Mouse (Mus musculus) spleen, embryonic (tissue): ENCODE results near the gene Kdm1a.

ENCODE experiments used
- CTCF ChIA-PET: fragments of 350-600 bp; sonication (Branson Sonifier 250); formaldehyde crosslinking; loops from one replicate; lab custom pipeline; 2022; lab: Charles Lee

The Kdm1a gene

DNA sequence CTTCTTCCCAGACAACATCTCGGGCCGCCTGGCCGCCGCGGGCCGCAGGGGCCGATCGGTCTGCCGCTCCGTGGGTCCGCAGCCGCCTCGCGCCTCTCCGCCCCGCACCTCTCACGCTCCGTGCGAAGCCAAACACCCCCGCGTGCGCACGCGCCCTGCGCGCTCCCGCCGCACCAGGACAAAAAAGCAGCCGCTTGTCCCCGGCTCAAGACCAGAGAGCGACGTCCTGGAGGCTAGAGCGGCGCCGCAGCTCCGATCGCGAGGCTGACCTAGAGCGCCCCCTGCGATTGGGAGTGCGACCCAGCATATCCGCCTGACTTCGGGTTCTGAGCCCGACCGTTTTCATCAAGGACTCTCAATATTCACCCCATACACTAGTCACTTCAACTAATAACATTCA lies at the start of gene Kdm1a:
Gene Kdm1a, minus strand, starts transcription at position 156 of the 400 bp plus-strand sequence.
- CTCF ChIA-PET, result no interaction called here

DNA sequence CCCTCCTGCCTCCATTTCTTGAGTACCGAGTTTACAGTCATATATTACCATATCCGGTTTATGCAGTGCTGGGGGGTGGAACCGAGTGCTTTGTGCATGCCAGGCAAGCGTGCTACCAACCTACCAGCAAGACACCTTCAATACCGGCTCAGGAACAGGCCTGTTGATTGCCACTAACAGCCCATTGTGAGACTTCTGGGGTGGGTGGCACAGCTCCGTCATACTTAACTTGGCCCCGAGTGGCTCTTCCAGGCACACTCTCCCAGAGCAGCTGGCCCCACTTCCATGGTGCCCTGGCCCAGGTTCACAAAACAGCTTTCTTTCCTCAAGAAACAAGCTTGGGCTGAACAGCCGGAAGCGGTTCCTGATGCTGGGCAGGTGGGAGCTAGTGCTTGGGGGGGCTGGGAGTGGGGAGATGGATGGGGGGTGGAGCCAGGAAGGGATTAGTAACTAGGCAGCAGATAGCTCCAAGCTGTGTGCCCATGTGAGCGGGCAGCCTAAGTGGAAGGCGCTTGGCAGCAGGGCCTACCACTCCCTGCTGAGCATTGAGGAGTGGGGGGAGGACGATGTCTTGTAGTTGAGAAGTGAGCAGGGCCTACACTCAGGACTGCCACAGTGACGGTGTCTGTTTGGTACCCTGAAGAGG lies 49.5 kb upstream of the Kdm1a start:
- CTCF ChIA-PET, result no interaction called here

DNA sequence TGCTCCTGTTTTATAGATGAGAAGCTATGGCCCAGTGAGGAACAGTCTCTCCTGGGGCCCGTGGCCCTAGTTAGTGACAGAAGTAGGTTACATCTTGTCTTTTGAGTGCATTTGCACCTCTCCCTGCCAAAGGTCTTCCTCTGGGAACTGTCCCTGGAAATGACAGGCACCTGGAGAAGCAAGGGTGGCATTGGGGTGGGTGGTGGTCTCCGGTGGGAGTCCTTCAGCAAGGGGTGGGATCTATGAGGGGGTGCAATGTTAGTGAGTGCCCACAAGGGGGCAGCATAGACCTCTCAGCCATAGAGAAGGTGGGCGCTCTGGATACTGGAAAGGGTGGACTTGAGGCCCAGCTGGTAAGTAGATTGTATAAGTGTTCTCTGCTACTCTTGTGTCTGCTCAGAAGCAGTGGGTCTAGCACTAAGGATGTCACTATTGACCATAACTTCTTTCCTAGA lies 48.9 kb upstream of the Kdm1a start:
- CTCF ChIA-PET, result no interaction called here

DNA sequence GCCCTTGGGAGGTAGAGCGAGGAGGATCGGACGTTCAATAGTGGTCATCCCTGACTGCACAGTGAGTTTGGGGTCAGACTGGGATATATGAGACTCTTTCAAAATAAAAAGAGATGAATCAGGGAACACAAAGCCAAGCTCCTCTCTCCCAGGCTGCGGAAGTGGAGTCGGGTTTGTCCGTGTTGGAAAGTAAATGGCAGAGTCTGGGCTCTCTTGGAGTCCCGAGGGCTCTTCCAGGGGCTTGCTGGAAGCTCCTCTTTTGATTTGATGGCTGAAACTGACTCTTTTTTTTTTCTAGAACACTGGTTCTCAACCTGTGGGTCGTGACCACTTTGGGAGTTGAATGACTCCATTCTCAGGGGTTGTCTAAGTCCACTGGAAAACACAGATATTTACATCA lies 47.7 kb upstream of the Kdm1a start:
- CTCF ChIA-PET, result no interaction called here

DNA sequence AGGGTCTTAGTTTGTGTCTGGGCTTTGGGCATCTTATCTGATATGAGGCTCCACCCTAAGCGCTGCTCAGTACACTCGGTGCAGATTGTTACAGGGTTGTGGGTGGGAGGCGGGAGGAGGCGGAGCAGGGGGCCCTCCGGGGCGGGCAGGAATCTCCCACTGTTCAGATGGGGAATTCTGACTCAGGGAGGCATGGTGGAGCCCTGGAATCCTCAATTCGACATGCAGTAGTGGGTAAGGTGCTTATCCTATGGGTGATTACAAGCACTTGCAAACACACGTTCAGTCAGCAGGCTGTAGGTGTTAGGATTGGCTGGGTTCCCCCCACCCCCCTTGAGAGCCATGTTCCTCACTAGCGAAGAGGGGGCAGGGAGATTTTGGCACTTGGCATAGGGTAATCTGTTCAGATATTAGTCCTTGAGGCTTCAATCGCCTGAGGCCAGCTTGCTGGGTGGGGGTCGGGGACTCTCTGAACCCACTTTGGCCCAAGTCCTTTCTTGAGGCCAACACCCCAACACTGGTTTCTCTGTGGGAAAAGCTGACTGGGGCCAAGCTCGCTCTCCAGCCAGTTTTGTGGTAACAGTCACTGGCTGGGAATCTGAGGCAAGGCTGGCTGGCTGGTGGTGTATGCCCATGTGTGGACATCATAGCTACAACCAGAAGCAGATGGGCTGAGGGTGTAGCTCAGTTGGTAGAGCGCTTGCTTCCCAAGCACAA lies 47.1 kb upstream of the Kdm1a start:
- CTCF ChIA-PET, result no interaction called here

DNA sequence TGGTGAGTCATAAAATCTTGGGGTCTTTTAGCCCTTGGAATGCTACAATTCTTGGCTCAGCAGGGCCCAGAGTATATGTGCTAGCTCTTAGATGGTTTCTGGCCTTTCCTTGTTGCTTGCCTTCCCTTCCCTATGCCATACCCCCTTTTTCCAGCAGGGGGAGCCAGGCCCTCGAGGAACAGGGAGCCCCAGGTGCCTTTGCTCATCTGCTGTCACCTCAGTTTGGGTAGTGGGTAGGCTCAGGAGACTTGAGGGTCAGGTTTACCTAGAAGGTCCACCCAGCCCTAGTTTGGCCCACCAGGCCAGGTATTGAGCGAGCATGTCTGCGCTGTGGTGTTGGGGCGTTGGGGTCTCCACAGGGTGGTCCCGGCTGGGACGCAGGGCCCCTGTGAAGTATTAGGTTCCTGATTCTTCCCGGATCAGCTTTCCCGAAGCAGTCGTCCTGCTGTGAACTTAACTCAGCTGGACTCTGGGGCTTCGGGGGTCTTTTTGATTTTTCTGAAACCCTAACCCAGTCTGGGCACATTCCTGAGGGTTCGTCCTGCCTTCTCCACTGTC lies 46.5 kb upstream of the Kdm1a start:
- CTCF ChIA-PET, result no interaction called here

DNA sequence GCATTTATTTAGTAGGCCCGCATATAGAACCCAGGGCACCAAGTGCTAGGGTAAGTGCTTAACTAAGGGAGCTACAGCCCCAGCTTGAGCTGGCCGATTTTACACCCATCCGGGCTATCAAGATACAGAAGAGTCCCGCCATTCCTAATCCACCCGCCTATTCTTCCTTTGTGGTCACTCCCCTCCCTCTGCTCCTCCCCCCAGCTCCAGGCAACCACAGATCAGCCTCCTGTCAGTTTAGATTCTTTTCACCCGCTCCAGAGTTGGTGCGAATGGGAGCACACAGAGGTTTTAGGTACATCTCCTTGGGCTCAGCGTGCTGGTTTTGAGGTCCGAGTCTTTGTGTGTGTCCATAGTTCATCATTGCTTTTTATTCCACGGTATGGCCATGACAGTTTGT lies 36.4 kb upstream of the Kdm1a start:
- CTCF ChIA-PET, result no interaction called here

DNA sequence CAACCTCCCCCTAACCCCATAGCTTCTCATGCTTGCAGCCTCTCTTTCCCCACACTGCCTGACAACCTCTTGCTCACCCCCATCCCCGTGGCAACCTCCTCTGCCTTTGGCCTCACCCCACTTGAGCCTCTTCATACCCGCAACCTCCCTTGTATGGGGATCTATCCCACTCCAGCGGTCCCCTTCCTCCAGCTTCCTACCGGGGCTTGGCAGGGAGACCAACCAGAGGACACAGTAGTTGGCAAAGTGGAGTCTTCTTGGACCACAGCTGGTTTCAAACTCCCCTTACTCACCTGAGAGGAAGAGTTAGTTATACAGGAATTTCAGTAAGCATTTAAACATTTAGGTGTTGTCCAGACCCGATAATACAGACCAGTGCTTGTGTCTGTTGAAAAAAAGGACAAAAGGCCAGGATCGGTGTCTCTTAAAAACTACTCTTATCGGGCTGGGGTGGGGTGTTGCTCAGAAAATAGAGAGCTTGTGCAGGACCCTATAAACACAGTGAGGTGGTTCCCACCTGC lies 35.8 kb upstream of the Kdm1a start:
- CTCF ChIA-PET, result no interaction called here

DNA sequence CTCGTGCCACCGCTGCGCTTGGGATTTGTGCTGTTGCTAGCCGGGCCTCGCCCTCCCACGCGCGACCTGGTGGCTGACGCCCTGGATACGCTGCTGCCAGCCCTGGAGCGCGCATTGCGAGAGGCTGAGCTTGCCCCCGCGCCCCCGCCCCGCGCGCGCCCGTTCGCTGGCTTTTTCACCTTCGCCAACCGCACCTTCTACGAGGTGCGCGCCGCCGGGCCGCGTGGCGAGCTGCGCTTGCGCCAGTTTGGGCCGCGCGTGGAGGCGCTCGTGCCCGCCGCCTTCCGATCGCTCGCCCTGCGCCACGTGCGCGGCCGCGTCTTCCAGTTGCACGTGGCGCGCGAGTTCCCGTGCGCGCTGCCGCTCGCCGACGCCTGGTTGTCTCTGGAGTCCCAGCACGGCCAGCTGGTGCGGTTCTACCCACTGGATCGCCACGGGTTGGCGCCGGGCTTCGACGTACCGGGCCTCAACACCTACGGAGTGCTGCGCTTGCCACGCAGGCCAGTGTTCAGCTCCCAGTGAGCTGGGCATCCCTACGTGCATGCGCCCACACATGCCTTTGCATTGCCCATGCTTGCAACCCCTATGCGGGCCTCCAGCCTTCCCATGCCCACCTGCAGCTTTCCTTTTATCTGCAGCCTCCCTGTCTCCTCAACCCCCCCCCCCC lies 35.2 kb upstream of the Kdm1a start:
- CTCF ChIA-PET, result no interaction called here

DNA sequence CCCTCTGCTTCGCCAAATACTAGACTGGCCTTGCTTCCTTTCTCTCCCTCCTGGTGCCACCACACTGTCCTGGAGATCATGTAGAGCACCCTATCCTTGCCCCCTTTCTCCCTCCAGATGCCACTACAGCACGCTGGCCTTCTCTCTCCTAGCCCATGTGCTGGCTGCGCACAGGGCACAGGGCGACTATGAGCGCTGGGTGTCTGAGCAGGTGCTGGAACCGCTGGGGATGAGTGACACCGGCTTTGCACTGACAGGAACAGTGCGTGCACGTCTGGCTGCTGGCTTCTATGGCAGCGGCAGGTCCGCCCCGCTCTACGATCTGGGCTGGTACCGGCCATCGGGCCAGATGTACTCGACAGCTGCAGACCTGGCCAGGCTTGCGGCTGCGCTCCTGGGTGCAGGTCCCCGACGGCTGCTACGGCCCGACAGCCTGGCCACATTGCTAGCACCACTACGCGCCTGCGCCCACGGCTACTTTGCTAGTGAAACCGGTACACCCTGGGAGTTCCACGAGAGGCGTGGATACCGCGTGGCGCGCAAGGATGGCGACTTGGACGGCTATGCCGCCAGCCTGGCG lies 34.5 kb upstream of the Kdm1a start:
- CTCF ChIA-PET, result no interaction called here

DNA sequence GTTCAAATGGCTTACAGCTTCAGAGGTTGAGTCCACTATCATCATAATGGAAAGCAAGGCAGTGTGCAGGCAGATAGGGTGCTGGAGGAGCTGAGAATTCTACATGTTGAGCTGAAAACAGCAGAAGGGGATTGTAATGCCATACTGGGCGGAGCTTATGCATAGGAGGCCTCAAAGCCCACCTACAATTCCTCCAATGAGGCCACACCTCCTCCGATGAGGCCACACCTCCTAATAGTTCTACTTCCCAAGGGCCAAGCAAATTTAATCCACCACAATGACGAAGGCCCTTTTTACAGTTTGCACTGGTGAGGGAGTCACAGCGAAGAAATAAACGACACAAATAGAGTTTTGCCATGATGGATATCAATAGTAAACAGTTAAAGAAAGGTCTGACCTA lies 34.0 kb upstream of the Kdm1a start:
- CTCF ChIA-PET, result no interaction called here

DNA sequence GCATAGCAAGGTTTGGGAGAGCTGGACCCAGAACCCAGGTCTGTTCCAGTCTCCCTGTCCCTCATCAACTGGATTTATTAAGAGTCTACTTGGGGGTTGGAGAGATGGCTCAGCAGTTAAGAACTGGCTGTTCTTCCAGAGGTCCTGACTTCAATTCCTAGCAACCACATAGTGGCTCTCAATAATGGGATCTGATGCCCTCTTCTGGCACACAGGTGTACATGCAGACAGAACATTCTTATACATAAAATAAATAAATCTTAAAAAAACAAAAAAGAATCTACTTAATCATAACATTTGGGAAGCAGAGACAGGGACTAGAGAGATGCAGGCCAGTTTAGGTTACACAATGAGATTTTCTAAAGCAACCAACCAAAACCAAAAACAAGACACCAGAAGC lies 33.5 kb upstream of the Kdm1a start:
- CTCF ChIA-PET, result no interaction called here

DNA sequence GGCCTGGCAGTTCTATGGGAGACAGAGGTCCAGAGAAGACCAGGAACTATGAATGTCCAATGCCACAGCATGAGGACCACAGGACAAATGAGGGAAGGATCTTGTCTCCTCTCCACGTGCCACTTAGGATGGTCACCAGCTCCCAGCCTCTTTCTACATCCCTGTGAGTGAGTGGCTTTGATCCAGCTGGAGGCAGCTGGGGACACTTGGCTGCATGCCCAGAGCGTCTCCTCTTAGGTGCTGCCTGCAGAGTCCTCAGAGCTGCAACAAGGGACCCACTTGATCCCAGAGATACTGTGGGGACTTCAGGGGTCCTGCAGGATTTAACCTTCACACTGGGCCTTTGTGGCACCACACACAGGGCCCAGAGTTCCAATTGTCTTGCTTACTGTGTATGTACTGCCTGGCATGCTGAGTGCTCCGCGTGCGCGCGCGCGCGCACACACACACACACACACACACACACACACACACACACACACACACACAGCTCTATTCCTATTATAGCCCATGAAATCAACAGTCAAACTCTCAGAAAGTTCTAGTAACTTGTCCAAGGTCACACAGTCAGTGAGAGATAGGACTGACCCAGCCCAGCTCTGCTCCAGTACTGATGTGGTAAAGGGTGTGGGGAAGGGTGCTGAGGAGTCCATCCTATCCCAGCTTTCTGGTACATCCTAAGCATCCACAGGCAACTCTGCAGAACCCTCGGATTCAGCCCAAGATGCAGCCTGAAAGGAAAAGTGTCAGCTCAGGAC lies 28.9 kb upstream of the Kdm1a start:
- CTCF ChIA-PET, result no interaction called here

DNA sequence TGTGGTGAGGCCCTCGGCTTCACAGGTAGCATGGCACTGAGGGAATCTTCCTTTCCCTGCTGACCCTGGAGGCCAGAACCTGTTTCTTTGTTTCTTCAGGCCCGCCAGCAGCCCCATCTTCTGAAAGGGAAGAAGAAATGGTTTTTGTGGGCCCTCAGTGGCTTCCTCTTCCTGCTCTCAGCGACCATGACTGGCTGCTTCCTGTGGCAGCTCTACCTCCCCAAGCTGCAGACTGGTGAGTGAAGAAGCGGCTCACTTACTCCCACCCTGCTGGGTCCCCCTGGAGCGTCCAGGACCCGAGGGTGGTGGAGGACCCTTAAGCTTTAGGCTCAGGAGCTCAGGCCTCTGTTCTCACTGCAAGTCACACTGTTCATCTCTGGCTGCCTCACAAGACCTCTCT lies 24.1 kb upstream of the Kdm1a start:
- CTCF ChIA-PET, result no interaction called here

DNA sequence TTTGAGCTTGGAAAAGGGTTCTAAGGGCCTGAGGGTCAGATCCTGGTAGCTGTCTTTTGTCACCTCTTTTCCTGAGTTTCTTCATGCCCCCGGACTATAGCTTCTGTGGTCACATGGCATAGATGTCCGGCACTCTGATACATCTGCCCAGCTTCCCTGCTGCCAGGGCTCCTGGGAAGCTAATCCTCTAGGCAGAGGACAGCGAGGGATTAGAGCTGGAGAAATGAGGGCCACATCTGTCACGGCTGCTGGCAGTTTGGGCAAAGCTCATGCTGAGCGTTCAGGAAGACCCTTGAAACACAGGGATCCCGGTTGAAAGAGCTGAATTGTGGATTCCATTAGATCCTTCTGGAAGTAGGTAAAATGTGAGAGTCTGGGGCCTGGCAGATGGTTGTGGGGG lies 19.9 kb upstream of the Kdm1a start, which contains the start of gene Lactbl1:
Gene Lactbl1, plus strand, starts transcription at position 234 of the 400 bp plus-strand sequence.
- CTCF ChIA-PET, result no interaction called here

DNA sequence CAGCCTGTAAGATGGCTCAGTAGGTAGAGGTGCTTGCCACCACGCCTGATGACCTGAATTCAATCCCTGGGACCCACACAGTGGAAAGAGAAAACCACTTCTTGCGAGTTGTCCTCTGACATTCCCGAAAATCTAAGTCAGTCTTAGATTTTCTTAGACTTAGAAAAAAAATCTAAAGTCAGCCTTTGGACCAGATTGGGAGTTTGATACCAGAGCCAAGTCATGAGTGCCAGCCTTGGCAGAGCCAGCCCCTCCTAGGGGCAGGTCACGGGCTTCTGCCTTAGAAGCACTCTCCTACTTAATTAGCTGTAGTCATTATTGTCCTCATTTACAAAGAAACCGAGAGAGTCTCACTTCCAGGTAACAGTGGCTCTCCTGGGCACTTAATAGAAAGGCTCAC lies 19.4 kb upstream of the Kdm1a start:
- CTCF ChIA-PET, result interaction anchor here (0.8 kb wide), 1 partner anchor 166 kb away, joined by 6 read pairs; no protein-coding TSS in a partner anchor

DNA sequence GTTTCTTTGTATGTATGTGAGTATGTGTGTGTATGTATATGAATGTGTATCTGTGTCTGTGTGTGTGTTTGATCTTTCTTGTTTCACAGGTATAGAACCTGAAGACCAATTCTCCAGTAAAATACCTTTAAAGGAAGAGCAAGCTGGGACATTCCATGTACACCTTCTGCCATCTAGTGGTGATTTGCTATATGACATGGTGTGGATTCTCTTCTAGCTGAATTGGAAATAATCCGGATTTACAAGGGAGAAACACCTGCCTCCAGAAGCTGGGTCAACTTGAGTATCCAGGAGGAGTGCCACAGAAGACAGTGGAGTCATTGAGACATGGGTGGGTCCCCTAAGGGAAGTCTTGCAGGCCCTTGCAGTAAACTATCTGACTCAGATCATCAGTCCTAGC lies 18.8 kb upstream of the Kdm1a start:
- CTCF ChIA-PET, result interaction anchor here (0.6 to 0.8 kb wide), 2 partner anchors 94 to 165 kb away, joined by 5 to 6 read pairs; no protein-coding TSS in a partner anchor

DNA sequence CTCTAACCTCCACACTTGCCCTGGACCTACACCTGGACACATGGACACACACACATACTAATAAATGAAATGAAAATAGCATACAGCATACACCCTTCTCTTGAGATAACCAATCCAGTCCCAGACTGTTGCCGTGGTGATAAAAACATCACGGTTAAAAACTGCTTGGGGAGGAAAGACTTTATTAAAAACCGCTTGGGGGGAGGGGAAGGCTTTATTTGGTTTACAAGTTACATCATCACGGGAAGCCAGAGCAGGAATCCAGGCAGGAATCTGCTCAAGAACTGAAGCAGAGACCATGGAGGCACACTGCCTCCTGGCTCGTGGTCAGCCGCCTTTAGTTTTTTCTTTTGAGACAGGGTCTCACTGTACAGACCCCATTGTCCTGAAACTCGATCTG lies 11.1 kb upstream of the Kdm1a start:
- CTCF ChIA-PET, result no interaction called here

DNA sequence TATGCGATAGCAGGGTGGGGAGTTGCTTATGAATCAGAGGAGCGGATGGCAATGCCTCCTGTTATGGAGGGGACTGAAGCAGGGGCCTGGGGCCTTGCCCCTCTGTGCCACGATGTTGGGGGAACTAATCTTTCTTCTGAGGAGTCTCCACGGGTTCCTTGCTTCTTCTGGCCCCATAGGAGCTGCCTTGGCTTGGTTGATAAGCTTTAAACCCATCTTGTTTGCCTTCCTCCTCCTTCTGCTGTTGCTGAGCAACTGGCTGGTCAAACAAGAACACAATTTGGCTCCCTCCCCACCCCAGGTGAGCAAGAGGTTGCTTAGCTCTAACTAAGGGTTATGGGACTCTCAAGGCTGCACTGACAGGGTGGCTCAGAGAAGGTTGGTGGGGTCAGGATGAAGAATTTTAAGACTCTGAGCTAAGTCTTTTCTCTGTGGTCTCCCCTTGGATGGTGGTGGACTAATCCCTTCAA lies 7.9 kb upstream of the Kdm1a start, which contains the start of gene Tex46:
Gene Tex46, plus strand, starts transcription at position 51 of the 470 bp plus-strand sequence.
- CTCF ChIA-PET, result interaction anchor here (0.7 kb wide), 1 partner anchor 97 kb away, joined by 3 read pairs; no protein-coding TSS in a partner anchor

DNA sequence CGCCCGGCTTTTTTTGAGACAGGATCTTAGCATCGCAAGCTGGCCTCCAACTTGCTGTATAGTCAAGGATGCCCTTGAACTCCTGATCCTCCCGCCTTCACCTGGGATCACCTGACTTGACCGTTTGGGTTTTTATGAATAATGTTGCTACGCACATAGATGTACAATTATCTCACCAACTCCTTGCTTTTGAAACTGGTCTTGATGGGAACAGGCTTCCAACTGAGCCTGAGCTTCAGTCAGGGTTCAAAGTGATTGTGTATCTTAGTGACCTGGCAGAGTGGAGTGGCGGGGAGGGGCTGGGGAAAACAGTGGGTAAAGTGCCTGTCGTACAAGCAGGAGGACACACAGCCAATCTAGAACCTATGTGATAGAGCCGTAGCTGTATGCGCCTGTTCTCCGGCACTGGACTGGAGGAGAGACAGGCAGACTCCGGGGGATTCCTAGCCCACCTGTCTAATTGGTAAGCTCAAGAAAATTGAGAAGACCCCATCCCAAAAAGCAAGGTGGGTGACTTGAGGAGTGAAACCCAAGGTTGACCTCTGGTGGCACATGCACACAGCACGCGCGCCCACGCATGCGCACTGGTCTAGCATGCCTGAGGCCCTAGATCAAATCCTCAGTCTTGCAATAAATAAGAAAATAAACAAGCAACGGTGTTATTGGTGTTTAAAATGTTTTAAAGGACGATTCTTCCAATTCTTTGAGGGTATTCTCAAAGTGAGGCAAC lies 3.4 kb upstream of the Kdm1a start:
- CTCF ChIA-PET, result no interaction called here
